Mouse (Mus musculus): ENCODE results near the gene Pik3cb.

Gene Pik3cb

DNA sequence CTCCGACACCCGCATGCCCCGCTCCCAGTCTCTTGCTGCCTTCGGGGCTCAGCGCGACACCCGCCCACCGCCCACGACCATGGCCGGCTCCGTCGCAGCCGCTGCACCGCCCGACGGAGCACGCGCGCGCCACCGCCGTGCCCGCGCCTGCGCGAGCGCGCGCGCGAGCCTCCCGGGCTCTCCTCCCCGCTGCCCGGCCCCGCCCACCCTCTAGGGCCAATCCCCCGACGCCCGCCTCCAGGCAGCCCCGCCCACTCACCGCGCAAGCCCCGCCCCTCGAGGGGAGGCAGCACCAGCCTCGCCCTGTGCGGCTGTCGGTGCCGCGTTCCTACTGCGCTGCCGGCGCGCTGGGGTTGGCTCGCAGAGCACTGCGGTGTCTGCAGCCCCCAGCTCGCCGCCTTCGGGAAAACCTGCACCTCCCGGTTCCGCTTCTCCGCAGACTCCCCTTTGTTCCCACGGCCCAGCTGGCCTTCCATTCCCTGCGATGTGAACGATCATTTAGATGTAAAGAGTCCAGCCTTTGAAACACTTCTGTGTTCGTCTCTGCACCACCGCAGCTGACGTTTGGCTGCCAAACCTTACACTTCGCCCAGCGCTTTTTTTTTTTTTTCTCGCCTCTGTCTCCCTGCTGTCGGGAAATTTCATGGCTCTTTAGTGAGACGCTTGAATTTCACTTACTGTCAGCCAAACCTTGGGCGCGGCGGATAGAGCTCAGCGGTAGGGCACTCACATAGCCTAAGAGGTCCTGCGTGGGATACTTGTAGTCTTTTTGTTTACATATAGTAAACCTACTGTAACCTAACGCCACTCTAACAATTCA lies at the start of gene Pik3cb:
TSS of gene Pik3cb (minus strand) at position 559 of the 820 bp plus-strand sequence.
- DNase-seq (ENCODE audit: low spot score in 2 of 2) = peak; percentile 99

DNA sequence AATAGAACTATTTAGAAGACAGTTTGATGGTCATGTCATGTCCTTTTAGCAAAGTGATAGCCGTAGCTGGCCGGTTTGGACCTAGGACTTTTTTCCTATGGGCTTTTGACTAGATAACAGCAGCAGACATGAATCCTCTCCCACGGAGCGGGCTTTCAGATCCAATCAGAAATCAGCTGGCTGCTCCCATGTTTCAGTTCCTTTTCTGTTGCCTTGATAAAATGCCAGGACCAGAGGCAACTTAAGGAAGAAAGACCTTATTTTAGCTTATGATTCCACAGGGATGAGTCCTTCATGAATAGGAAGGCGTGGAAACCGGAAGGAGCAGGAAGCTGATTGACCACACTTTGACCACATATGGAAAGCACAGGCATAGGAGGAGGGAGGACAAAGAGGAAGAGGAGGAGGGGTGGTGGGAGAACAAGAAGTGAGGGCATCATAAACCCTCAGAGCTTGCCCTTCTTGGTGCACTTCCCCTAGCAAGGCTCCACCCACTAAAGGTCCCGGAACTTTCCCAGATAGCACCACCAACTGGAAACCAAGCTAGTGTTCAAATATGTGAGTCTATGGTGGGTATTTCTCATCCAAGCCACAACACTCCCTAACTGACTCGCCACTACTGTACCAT lies 42.7 kb upstream of the Pik3cb start:
- DNase-seq (ENCODE audit: low spot score in 2 of 2) = no peak

DNA sequence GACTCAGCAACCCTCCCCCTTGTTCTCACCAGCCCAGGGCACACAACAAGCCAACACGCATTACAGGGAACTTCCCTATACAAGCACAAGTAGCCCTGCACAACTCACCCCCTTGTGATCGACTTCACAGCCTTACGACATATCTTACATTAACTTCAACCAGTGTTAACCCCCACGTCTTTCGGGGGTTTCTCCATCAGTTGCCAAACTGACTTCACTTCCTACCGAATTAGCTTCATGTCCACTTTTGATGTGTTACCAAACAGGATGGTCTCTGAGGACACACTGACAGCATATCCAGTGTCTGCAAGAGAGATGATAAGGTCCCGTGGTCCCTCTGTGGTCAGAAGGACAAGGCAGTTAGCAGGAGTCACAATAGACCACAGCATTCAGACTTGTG lies 41.7 kb upstream of the Pik3cb start:
- DNase-seq (ENCODE audit: low spot score in 2 of 2) = no peak

DNA sequence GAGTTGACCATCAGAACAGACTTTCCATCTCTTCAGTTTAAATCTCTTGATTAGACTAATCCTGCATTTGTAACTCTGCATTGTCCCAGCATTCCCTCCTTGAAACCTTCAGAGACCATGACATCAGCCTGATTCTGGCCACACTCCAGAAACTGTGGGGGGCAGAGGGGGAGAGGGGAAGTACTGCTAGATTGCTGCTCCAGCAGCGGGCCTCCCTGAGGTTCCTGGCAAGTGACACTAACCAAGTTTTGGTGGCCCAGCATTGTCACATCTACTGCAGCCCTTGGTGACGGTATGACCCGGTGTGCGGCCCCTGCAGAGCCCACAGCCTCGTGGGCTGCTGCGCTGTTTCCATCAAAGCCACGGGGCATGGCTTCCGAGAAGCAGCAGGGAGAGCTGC lies 39.9 kb upstream of the Pik3cb start:
- no peak for DNase-seq (ENCODE audit: low spot score in 2 of 2)

DNA sequence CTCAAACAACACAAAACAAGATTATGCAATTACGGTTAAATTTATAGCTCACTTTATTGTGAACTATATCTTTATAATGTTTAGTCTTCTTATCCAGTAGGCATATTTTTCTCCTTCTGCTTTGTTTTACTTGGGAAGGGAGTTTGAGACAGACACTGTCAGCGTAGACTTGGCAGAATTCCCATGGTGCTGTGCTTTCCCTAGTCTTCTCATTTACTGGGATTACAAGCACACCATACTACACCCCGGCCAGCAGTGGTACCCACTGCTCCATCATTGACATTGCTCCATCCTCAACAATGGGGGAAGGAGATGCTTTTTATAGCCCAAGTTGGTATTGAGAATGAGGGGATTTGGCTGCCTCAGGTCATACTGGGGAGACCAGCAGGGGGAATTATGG lies 38.3 kb upstream of the Pik3cb start:
- no peak for DNase-seq (ENCODE audit: low spot score in 2 of 2)

DNA sequence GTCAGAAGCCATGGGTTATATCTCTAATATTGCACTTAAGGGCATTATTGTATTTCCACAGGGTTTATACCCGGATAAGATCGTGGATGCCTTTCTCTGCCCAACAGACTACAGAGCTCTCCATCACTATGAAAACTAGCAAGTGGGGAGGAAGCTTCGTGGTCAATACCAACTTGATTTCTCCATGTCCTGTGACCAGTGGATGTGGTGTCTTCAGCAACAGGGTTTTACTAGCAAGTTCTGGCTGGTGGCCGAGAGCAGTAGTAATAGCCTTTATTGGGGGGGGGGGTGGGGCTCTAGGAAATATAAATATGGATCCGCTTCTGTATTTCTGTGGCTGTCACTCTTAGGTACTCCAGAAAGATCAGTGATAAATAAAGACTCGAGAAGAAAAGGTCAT lies 35.4 kb upstream of the Pik3cb start:
- DNase-seq (ENCODE audit: low spot score in 2 of 2) = no peak

DNA sequence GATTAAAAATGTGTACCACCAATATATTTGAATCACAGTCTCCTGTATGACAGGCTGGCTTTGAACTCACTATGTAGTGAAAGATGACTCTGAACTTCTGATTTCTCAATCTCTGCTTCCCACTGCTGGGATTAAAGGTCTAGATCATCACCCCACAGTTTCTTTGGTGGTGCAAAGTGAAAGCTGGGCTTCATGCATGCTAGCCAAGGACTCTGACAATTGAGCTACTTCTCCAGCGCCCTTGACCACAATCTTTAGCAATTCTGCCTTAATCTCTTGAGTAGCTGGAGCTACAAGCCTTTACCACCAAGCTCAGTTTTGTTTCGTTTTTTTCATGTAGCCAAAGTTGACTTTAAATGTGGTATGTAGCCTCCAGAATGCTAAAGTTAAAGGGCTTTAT lies 32.4 kb upstream of the Pik3cb start:
- no peak for DNase-seq (ENCODE audit: low spot score in 2 of 2)

DNA sequence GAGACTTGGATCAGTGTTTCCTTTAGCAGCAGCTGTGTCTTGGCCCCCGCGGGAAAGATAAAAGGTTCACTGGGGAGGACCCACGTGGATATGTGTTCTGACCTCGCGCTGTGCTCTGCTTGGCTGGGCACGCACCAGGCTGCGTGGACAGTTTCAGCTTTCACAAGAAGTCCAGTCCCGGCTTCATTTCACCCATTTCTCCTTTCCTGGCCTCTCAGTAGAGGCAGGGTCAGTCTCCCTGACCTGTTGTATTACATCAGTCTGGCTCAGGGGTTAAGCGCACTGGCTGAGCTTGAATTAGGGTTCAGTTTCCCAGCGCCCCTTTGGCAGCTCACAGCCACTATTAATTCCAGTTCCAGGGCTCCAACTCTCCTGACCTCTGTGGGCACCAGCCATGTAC lies 30.8 kb upstream of the Pik3cb start:
- no peak for DNase-seq (ENCODE audit: low spot score in 2 of 2)

DNA sequence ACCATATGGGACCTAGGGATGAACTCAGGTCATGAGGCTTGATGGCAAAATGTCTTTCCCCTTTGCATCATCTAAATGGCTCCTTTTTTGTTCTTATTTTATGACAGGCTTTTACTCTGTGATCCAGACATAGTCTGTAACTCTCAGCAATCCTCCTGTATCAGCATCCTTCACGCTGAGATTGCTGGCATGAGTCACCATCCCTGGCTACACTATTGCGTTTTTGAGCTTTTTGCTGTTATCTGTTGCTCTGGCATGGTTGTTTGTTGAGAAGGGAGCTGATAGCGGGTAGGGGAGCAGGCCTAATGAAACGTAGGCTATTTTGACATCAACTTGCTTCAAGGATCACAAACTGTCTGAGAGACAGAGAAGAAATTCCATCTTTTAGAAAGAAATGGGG lies 28.6 kb upstream of the Pik3cb start:
- no peak for DNase-seq (ENCODE audit: low spot score in 2 of 2)

DNA sequence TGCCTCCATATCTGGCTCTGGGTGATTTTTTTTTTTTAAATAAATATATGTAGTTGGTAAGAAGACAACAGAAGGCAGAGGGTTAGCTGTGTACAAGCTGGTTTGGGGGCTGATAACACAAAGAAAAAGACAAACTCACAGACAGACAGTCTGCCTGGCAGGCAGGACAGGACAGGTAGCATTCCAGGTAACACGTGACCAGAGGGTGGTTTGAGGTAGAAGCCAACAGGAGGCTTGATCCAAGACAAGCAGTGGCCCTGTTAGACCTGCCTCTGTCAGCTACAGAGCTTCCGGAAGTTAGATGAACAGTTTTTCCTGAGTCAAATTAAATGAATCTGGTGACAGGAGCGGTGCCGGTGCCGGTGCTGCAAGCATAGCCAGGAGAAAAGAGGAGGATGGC lies 26.5 kb upstream of the Pik3cb start:
- DNase-seq (ENCODE audit: low spot score in 2 of 2) = no peak

DNA sequence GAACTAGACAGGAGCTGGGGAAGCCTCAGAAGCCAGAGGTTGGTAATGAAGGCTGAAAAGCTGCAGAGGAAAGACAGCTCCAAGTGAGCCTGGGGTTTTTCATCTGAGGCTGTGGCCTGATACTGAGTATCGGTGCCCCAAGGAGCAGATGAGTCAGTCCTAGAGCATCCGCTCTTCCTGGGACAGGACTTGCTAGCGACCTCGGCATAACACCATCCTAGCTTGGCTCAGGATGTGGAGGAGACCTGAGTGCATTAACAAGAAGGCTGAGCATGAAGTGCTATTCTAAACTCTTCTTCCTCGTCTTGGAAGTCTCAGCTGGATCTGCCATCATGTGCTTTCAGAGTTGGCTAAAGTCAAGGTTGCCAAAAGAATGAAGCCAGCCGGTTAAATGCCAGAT lies 25.5 kb upstream of the Pik3cb start:
- DNase-seq (ENCODE audit: low spot score in 2 of 2) = no peak

DNA sequence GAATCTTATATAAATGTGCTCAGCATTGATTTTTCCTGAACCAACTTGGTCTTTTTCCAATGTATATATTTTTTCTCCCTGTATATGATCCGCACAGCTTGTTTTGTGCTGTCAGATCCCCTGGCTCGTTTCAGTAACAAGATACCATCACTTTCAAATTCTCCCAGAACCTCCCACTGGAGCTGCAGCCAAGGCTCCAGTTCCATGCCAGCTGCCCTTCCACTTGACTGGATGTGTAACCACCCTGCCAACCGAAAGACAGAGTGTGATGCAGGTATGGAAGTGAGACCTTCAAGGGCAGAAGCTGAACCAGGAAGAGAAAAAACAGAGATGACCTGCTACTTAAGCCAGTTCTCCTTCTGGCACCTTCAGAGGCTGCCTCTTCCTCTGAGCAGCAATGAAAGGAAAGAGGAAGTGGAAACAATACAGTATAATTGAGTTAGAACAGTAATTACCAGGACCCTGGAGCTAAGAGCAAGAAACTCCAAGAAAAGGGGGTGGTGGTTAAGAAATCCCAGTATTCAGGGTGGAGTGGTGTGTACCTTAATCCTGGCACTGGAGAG lies 24.3 kb upstream of the Pik3cb start:
- no peak for DNase-seq (ENCODE audit: low spot score in 2 of 2)

DNA sequence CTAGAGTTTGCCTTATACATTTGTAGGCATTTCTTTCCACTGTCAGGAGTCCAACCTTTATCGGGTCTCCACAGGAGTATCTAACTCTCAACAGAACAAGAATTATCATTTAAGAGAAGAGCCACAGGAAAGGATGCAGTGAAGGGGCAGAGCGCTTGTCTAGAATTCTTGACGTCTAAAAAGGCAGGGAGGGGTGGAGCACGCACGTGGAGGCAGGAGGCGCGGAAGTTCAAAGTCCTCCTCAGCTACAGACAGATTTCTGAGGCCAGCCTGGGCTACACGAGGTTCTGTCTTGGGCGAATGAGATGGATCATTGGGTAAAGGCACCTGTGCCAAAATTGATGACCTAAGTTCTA lies 23.7 kb upstream of the Pik3cb start:
- DNase-seq (ENCODE audit: low spot score in 2 of 2) = no peak

DNA sequence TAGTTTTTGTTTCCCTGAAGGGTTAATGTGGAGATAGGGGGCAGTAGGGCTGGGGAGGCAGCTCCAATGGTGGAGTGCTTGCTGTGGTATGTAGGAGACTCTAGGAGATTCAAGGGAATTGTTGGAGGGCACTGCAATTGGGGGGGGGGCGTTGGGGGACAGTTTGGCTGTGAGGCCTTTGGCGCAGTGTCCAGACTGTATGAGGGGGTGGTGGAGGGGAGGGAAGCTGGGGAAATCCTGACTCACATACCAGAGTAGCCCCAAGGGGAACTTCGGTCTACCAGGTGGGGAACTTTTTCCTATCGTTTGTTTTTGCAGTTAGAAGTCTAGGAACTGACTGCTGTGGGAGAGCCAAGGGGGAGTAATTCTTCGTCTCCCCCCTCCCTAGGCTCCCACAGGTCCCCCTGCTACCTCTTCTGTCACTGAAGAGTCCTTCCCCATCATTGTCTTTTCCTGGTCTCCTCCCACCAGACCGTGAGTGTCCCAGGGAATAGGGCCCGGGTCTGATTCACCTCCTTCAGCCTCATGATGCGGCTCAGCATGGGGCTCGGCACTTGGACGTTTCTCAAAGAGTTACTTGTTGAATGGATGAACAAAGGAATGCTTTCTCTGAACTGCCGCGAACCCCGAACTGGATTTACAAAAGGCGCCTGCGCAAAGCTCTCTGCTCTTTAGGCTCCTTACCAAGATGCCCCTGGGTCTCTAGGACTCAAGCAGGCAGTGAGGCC lies 23.2 kb upstream of the Pik3cb start:
- DNase-seq (ENCODE audit: low spot score in 2 of 2) = no peak

DNA sequence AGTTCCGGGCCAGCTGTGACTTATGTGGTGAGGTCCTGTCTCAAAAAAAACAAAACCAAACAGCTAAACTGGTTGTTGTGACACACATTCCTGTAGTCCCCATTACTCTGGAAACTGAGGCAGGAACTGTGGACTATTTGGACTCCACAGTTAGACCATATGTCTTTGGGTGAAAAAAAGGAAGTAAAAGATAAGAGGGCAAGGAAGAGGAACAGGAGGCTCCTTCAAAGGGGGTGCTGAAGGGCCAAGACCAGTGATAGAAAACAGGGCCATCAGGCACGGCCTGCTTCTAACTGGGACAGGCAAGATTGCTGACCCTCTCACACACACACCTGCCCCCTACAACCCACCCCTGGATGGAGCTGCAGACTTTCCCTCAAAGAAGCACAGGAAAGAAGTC lies 22.4 kb upstream of the Pik3cb start:
- no peak for DNase-seq (ENCODE audit: low spot score in 2 of 2)

DNA sequence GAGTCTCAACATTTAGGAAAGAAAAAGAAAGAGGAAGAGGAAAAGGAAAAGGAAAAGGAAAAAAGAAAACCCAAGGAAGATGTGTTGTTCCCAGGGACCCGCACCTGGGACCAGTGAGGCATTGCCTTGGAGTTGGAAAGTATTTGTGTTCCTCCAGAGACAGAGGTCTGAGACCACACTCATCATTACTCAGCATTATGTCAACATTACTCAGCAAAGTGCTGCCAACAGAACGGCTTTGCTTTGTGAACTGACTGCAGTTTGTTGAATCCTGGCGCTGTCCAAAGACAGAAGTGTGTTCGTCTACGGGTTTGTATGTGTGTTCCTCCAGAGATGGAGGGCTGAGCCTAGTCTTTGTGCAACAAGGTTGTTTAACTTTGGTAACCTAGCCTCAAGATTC lies 20.4 kb upstream of the Pik3cb start:
- no peak for DNase-seq (ENCODE audit: low spot score in 2 of 2)

DNA sequence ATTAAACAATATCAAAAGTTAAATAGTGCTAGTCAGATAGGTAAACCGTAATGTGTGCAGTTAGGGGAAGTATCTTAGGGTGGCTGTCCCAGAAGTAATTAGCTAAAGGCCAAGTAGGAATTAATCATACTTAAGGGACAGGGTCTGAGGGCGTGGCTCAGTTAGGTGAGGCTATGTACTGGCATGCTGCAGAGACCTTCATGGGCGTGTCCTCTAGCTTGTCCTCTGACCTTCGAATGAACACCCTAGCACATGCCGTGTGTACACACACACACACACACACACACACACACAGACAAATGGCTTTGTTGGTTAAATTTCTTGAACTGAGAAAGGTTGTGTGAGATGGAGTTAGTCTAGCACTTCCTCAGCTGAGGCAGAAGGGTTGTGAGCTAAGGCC lies 19.5 kb upstream of the Pik3cb start:
- no peak for DNase-seq (ENCODE audit: low spot score in 2 of 2)

DNA sequence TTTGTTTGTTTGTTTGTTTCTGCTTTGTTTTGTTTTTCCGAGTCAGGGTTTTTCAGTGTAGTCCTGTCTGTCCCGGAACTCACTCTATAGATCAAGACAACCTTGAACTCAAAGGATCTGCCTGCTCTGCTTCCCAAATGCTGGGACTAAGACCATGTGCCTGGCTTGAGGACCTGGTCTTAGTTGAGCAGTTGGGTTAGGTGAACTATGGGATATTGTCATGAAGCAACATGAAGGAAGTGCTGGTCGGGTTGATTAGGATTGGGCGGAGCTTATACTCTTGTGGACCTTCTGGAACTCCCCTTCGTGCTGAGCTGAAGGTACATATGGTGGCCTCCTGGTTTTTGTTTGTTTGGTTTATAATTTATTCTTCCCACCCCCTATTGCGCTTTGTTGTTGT lies 18.3 kb upstream of the Pik3cb start:
- DNase-seq (ENCODE audit: low spot score in 2 of 2) = no peak

DNA sequence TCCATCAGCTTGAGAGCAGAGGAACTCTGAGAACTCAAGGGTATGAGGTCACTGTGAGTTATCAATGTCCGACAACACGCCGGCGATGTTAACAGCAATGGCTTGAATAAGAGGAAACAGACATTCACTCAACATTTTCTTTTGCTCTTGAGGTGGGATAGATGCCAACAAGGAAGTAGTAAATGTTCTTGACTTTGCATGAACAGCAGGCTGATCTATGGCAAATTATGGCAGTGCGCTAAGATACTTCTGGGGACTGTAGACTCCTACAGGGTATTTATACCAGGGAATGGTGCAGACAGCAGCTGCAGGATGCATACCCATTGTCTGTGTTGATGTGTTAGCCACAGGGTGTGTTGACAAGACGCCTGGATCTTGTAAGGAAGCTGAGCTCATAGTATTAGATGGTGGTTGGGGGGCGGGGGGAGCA lies 17.8 kb upstream of the Pik3cb start:
- DNase-seq (ENCODE audit: low spot score in 2 of 2) = no peak

DNA sequence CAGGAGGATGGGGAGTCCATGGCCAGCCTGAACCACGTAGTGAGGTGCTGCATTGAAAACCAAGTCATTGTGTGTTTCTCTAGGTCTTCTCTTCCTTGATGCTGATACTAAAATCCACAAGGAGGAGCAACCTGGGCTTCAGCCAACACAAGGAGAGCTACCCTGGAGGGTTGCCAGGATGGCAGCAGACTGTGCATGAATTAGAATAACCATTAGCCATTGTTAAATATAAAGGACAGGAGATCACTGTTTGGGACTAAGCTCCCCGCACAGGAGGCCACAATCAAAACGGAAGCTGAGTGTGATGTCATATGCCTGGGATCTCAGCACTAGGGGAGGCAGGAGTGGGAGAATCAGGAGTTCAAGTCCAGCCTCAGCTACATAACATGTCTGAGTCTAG lies 13.2 kb upstream of the Pik3cb start:
- DNase-seq (ENCODE audit: low spot score in 2 of 2) = no peak

DNA sequence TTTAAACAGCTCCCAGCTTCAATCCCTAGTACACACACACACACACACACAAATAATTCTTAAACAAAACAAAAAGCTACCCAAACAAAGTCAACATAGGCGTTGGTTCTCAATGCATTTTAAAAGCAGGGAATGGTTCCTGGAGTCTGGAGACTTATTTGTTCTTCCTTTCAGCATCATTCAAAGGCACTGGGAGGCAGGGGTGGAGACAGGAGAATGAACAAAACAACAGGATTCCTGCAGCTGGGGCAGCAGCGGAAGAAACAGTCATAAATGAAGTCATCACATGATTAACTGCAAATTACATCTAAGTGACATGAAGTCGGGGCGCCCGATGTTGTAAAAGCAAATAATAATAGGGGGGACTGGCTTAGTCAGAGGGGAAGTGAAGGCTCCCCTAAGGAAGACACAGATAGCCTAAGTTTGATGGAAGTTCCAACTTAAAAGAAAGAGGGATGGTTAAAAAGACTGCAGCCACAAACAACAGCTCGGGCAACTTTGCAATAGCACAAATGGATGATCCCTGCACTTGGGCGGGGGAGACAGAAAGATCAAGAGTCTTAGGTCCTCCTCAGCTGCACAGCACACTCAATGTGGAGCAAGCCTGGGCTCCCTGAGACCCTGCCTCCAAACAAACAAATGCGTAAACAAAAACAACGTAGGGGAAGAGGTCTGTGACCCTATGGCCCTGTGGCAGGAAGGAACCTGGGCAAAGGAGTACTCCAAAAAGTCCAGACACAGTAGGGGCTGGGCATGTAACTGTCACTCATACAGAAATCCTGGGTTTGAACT lies 12.5 kb upstream of the Pik3cb start:
- DNase-seq (ENCODE audit: low spot score in 2 of 2) = no peak

Measured in spleen, postnatal 14 days (tissue).